In the genomic region with DNA sequence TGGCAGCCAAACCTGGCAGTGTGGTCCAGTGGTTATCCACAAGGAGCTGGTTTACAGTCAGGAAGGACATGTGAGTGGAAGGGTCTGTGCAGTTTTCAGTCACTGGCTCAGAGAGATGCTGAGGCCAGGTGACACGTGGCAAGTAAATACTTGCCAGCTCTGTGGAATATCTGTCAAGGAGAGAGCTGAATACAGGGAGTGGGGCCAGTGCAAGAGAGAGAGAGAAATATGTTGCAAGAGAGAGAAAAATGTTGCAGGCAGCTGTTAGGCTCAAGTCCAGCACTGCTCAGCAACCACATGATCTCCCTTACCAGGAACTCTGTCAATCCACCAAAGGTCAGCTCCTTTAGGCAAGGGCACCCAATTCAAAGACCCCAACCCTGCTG, we compare ENCODE assay signal across 11 mouse cellular contexts.
DNase-seq lines count a peak whose midpoint lies in the region; ATAC-seq and TF ChIP-seq lines count a peak whose summit lies in the region.
"Had no signal": no experiment of that assay in that cellular context is flagged by ENCODE, and none has a peak within 500 bp of the region (broad histone marks: within the 10 kb centered on the region; RNA-seq: fewer than 3 reads in every experiment).

No protein-coding gene starts in this region.

- H3K27ac ChIP-seq in embryonic facial prominence, embryonic 14.5 days (replicated peaks; ENCODE audit: low read depth, low read length) = no peak overlapping the region
- H3K27ac ChIP-seq in embryonic facial prominence, embryonic 10.5 days (replicated peaks) = no peak overlapping the region
- no peak overlapping the region for H3K27ac ChIP-seq in lung, embryonic 16.5 days (ENCODE audit: low read length)
- H3K27ac ChIP-seq in kidney, embryonic 15.5 days = no peak overlapping the region
- H3K27ac ChIP-seq in left cerebral cortex, adult 2 months = no peak overlapping the region
- H3K27ac ChIP-seq: heart, embryonic 13.5 days had no signal

- no peaks in the 10 kb centered on the region for H3K36me3 ChIP-seq in embryonic facial prominence, embryonic 14.5 days (ENCODE audit: control insufficient read depth, insufficient read depth, low read length)
- H3K36me3 ChIP-seq in embryonic facial prominence, embryonic 10.5 days (replicated peaks) = no peaks in the 10 kb centered on the region
- H3K36me3 ChIP-seq in lung, embryonic 16.5 days (ENCODE audit: control insufficient read depth, insufficient read depth, low read length) = no peaks in the 10 kb centered on the region
- H3K36me3 ChIP-seq in kidney, embryonic 15.5 days = no peaks in the 10 kb centered on the region
- H3K36me3 ChIP-seq: heart, embryonic 13.5 days had no signal

- no peak overlapping the region for H3K9ac ChIP-seq in embryonic facial prominence, embryonic 14.5 days (ENCODE audit: low read depth, low read length)
- no peak overlapping the region for H3K9ac ChIP-seq in lung, embryonic 16.5 days (ENCODE audit: low read length)
- no peak overlapping the region for H3K9ac ChIP-seq in kidney, embryonic 15.5 days
- H3K9ac ChIP-seq: heart, embryonic 13.5 days had no signal

- H3K4me3 ChIP-seq in embryonic facial prominence, embryonic 14.5 days (ENCODE audit: low read depth, low read length) = no peak overlapping the region
- no peak overlapping the region for H3K4me3 ChIP-seq in embryonic facial prominence, embryonic 10.5 days
- H3K4me3 ChIP-seq in lung, embryonic 16.5 days (ENCODE audit: low read length) = no peak overlapping the region
- no peak overlapping the region for H3K4me3 ChIP-seq in kidney, embryonic 15.5 days (replicated peaks)
- H3K4me3 ChIP-seq in left cerebral cortex, adult 2 months = no peak overlapping the region
- H3K4me3 ChIP-seq: heart, embryonic 13.5 days had no signal

- TF ChIP-seq CTCF in left cerebral cortex, adult 2 months (IDR thresholded peaks at IDR 0.05) = no peak

- 0 out of 2 replicates have a peak, but pooled peaks have one; percentile 12 for ATAC-seq in embryonic facial prominence, embryonic 14.5 days (ENCODE audit: low read depth)
- ATAC-seq in lung, embryonic 16.5 days (ENCODE audit: low read depth) = peak; percentile 81
- ATAC-seq in kidney, embryonic 15.5 days (replicated peaks; ENCODE audit: low FRiP score) = no peak
- ATAC-seq: midbrain, embryonic 16.5 days had no signal

- peak; percentile 26 for DNase-seq in embryonic facial prominence, embryonic 14.5 days (ENCODE audit: low spot score)
- DNase-seq in embryonic facial prominence, embryonic 10.5 days (ENCODE audit: low spot score) = no peak
- peak; percentile 91 for DNase-seq in 3T3-L1 (ENCODE audit: low read depth, low spot score)
- peak; percentile 90 for DNase-seq in fibroblast of lung, adult 2 months (ENCODE audit: low read depth)
- DNase-seq in left cerebral cortex, adult 8-10 months (ENCODE audit: low spot score in 2 of 2) = no peak
- DNase-seq in left cerebral cortex, adult 2 months (ENCODE audit: extremely low spot score in 1 of 2, low spot score in 2 of 2) = no peak
- DNase-seq: thymus, postnatal 36 days had no signal

- H3K4me2 ChIP-seq in embryonic facial prominence, embryonic 14.5 days (ENCODE audit: low read depth, low read length) = no peak overlapping the region
- no peak overlapping the region for H3K4me2 ChIP-seq in lung, embryonic 16.5 days (ENCODE audit: low read depth, low read length)
- no peak overlapping the region for H3K4me2 ChIP-seq in kidney, embryonic 15.5 days
- H3K4me2 ChIP-seq: heart, embryonic 13.5 days had no signal

- H3K9me3 ChIP-seq in embryonic facial prominence, embryonic 14.5 days (ENCODE audit: control insufficient read depth, low read length) = no peaks in the 10 kb centered on the region
- H3K9me3 ChIP-seq in embryonic facial prominence, embryonic 10.5 days = no peaks in the 10 kb centered on the region
- H3K9me3 ChIP-seq in lung, embryonic 16.5 days (ENCODE audit: control insufficient read depth, low read length) = no peaks in the 10 kb centered on the region
- no peaks in the 10 kb centered on the region for H3K9me3 ChIP-seq in kidney, embryonic 15.5 days (replicated peaks)
- H3K9me3 ChIP-seq: heart, embryonic 13.5 days had no signal

- intact Hi-C loops in left cerebral cortex, adult 2 months (cut with DNase I) = no loop called here

- no peaks in the 10 kb centered on the region for H3K27me3 ChIP-seq in embryonic facial prominence, embryonic 14.5 days (replicated peaks; ENCODE audit: control insufficient read depth, insufficient read depth, low read length)
- no peaks in the 10 kb centered on the region for H3K27me3 ChIP-seq in embryonic facial prominence, embryonic 10.5 days (replicated peaks; ENCODE audit: low read depth, poor library complexity, severe bottlenecking)
- H3K27me3 ChIP-seq in lung, embryonic 16.5 days (ENCODE audit: control insufficient read depth, insufficient read depth, low read depth, low read length) = no peaks in the 10 kb centered on the region
- H3K27me3 ChIP-seq in kidney, embryonic 15.5 days = no peaks in the 10 kb centered on the region
- H3K27me3 ChIP-seq: heart, embryonic 13.5 days had no signal

- WGBS in embryonic facial prominence, embryonic 14.5 days = 30% methylated on average over 1 of the region's 1 CpGs
- WGBS in embryonic facial prominence, embryonic 10.5 days = 38% methylated on average over 1 of the region's 1 CpGs
- WGBS in lung, embryonic 16.5 days = 21% methylated on average over 1 of the region's 1 CpGs
- WGBS in kidney, embryonic 15.5 days = 36% methylated on average over 1 of the region's 1 CpGs

- H3K4me1 ChIP-seq in embryonic facial prominence, embryonic 14.5 days (ENCODE audit: control insufficient read depth, insufficient read depth, low read length) = 0 out of 2 replicates have a peak, but pooled peaks cover 3% of the 10 kb centered on the region
- 0 out of 2 replicates have a peak, but pooled peaks cover 3% of the 10 kb centered on the region for H3K4me1 ChIP-seq in embryonic facial prominence, embryonic 10.5 days
- no peaks in the 10 kb centered on the region for H3K4me1 ChIP-seq in lung, embryonic 16.5 days (replicated peaks; ENCODE audit: control insufficient read depth, insufficient read depth, low read length)
- no peaks in the 10 kb centered on the region for H3K4me1 ChIP-seq in kidney, embryonic 15.5 days

Comparison
In these comparisons a context has a peak if more than half of its experiments do, and no peak if none do; other contexts are left out.
1. DNase-seq: peak in embryonic facial prominence, embryonic 14.5 days (single experiment), 3T3-L1 (single experiment) and fibroblast of lung, adult 2 months (single experiment); none in embryonic facial prominence, embryonic 10.5 days (single experiment), left cerebral cortex, adult 8-10 months (0 of 2) and left cerebral cortex, adult 2 months (0 of 2).